Mouse (Mus musculus): ENCODE measurements around the gene Gm21974.

DNA sequence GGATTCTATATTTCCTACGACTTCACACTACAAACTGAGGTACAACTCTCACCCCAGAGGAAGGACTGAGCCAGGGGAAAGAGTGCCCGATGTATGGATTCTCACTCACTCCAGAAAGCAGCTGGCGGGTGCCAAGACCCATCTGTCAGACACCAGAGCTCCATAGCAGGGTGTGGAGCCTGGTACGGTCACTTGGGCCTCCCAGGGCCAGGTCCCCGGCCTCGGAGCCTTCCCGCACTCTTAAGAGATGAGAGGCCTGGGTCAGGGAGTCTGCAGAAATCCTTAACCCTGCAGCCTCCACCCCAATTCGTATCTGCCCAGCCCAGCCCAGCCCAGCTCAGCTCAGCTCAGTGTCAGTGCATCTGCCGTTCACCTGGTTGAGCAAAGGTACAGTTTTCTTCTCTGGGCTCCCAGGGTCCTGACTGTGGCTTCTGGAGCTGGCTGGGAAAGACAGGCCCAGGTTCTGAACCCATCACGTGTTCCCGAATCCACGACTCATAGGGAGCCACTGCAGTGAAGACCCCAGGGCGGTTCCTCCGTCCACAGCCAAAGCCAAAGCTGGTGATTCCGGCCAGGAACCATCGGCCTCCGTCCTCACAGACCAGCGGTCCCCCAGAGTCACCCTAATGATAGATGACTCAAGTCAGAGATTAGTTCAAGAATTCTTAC is 41.1 kb upstream of the Gm21974 start:
- no peak for TF ChIP-seq EP300 (IDR thresholded peaks at IDR 0.05)
- TF ChIP-seq CTCF (IDR thresholded peaks at IDR 0.05) = no peak
